Mouse (Mus musculus): ENCODE measurements around the gene Zfp207. TPM values are rescaled to one million over a fixed set of nuclear protein-coding genes. Genes with fewer than 3 reads are reported as not detected.

The Zfp207 gene
- polyA plus RNA-seq, 1 experiment from 2014 or later = 302 TPM

DNA sequence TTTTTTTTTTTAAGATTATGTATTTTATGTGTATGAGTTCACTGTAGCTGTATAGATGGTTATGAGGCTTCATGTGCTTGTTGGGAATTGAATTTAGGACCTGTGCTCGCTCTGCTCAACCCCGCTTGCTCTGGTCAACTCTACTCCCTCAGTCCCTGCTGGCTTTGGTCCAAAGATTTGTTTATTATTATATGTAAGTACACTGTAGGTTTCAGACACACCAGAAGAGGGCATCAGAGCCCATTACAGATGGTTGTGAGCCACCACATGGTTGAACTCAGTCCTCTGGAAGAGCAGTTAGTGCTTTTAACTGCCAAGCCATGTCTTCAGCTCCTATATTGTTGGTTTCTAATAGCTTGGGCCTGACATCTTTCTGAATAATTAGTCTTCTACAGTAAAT is 66.8 kb downstream of the Zfp207 start:
- ATAC-seq (no peak), DNase-seq (ENCODE audit: low spot score) (no peak)
- Histone ChIP-seq H3K4me2 (ENCODE audit: low read length) (no peak overlapping the region), H3K27me3 (replicated peaks; ENCODE audit: control insufficient read depth, insufficient read depth, low read length) (no peaks in the 10 kb centered on the region), H3K4me3 (ENCODE audit: low read depth, low read length) (no peak overlapping the region), H3K27ac (ENCODE audit: low read depth, low read length) (no peak overlapping the region), H3K9me3 (replicated peaks; ENCODE audit: control insufficient read depth, low read length) (no peaks in the 10 kb centered on the region), H3K9ac (ENCODE audit: low read length) (no peak overlapping the region), H3K36me3 (ENCODE audit: control insufficient read depth, insufficient read depth, low read length) (peaks cover 61% of the 10 kb centered on the region), H3K4me1 (ENCODE audit: control insufficient read depth, insufficient read depth, low read length) (no peaks in the 10 kb centered on the region)
- WGBS = 94% methylated on average over 2 of the region's 2 CpGs

DNA sequence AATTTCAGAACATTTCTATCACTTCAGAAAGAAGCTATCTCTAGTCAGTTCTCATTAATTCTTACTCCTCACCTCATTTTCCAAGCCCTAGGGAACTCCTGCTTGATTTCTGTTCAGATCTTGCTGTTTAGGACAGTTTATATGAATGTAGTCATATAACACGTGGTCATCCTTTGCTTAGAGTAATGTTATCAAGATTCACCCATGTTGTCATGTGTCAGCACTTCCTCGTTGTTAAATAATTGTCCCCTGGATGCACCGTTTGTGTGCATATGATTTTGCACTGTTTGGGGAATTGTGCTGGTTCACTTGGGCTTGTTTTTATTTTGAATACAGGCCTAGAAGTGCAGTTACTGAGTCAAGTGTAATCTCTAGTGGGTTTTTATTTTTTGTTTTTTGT is 69.2 kb downstream of the Zfp207 start:
- ATAC-seq (no peak), DNase-seq (ENCODE audit: low spot score) (no peak)
- Histone ChIP-seq H3K9me3 (replicated peaks; ENCODE audit: control insufficient read depth, low read length) (no peaks in the 10 kb centered on the region), H3K4me3 (ENCODE audit: low read depth, low read length) (no peak overlapping the region), H3K27ac (ENCODE audit: low read depth, low read length) (no peak overlapping the region), H3K36me3 (ENCODE audit: control insufficient read depth, insufficient read depth, low read length) (peaks cover 61% of the 10 kb centered on the region), H3K4me2 (ENCODE audit: low read length) (no peak overlapping the region), H3K27me3 (replicated peaks; ENCODE audit: control insufficient read depth, insufficient read depth, low read length) (no peaks in the 10 kb centered on the region), H3K4me1 (ENCODE audit: control insufficient read depth, insufficient read depth, low read length) (no peaks in the 10 kb centered on the region), H3K9ac (ENCODE audit: low read length) (no peak overlapping the region)
- 95% methylated on average over 3 of the region's 3 CpGs for WGBS

GRCm38 (mm10) chr11:80453198-80453597 is 70.1 kb downstream of the Zfp207 start:
- DNase-seq (ENCODE audit: low spot score) (no peak), ATAC-seq (no peak)
- H3K4me1 ChIP-seq (ENCODE audit: control insufficient read depth, insufficient read depth, low read length) = no peaks in the 10 kb centered on the region
- H3K4me2 ChIP-seq (ENCODE audit: low read length) = no peak overlapping the region
- no peaks in the 10 kb centered on the region for H3K9me3 ChIP-seq (replicated peaks; ENCODE audit: control insufficient read depth, low read length)
- no peak overlapping the region for H3K4me3 ChIP-seq (ENCODE audit: low read depth, low read length)
- no peak overlapping the region for H3K9ac ChIP-seq (ENCODE audit: low read length)
- WGBS = 97% methylated on average over 1 of the region's 1 CpGs
- peaks cover 63% of the 10 kb centered on the region for H3K36me3 ChIP-seq (ENCODE audit: control insufficient read depth, insufficient read depth, low read length)
- no peak overlapping the region for H3K27ac ChIP-seq (ENCODE audit: low read depth, low read length)
- no peaks in the 10 kb centered on the region for H3K27me3 ChIP-seq (replicated peaks; ENCODE audit: control insufficient read depth, insufficient read depth, low read length)

Other genes starting within 250 kb of the Zfp207 start
- 24.3 and 24.9 TPM in 2 replicates for gene Tefm, start 241.1 kb upstream of the Zfp207 start, polyA plus RNA-seq (2014; fragmentation: Nextera tagmentation; extraction: Ambion mirVana)
- gene Adap2, start 229.2 kb upstream of the Zfp207 start, polyA plus RNA-seq (2014; fragmentation: Nextera tagmentation; extraction: Ambion mirVana) = 2.0 TPM in 2 replicates
- gene Rnf135, start 199.4 kb upstream of the Zfp207 start, polyA plus RNA-seq (2014; fragmentation: Nextera tagmentation; extraction: Ambion mirVana) = 2.4 and 2.6 TPM in 2 replicates
- 68.8 and 78.1 TPM in 2 replicates for gene Rhot1, start 174.3 kb upstream of the Zfp207 start, polyA plus RNA-seq (2014; fragmentation: Nextera tagmentation; extraction: Ambion mirVana)
- gene Rhbdl3, start 82.4 kb upstream of the Zfp207 start, polyA plus RNA-seq (2014; fragmentation: Nextera tagmentation; extraction: Ambion mirVana) = 10.9 and 11.8 TPM in 2 replicates
- 28.9 and 29.5 TPM in 2 replicates for gene 5730455P16Rik, start 5.2 kb upstream of the Zfp207 start, polyA plus RNA-seq (2014; fragmentation: Nextera tagmentation; extraction: Ambion mirVana)
- 327 and 340 TPM in 2 replicates for gene Psmd11, start 45.3 kb downstream of the Zfp207 start, polyA plus RNA-seq (2014; fragmentation: Nextera tagmentation; extraction: Ambion mirVana)
- gene Cdk5r1, start 93.7 kb downstream of the Zfp207 start, polyA plus RNA-seq (2014; fragmentation: Nextera tagmentation; extraction: Ambion mirVana) = 85.8 and 91.8 TPM in 2 replicates